Mouse (Mus musculus) G1E (cell line): ENCODE results near the gene Rcor1. TPM values are rescaled to one million over a fixed set of nuclear protein-coding genes. Genes with fewer than 3 reads are reported as not detected.

Experiments
- ATAC-seq: 2 replicates; pipeline ENCODE4 v1.8.0; 2016; ENCODE audit warnings: mild to moderate bottlenecking; ENCODE audit not compliant: insufficient number of reproducible peaks, poor library complexity, low FRiP score, severe bottlenecking; ENCODE audit errors: extremely low read depth
- DNase-seq: peaks from one replicate; pipeline ENCODE4 v3.0.0; 2012; ENCODE audit warnings: low spot score
- H3K27me3 ChIP-seq: 2 replicates; pipeline ENCODE4 v1.6.1; 2012; ENCODE audit warnings: mild to moderate bottlenecking, low read length, inconsistent platforms; ENCODE audit not compliant: insufficient read depth
- H3K36me3 ChIP-seq: replicated peaks from 2 replicates; pipeline ENCODE3; 2012; ENCODE audit warnings: mild to moderate bottlenecking, inconsistent platforms
- H3K4me1 ChIP-seq: 2 replicates; pipeline ENCODE4 v1.6.1; 2012; ENCODE audit warnings: low read depth, low read length, inconsistent platforms, mixed read lengths; ENCODE audit not compliant: insufficient read depth
- H3K4me3 ChIP-seq: 2 replicates; pipeline ENCODE4 v1.5.1; 2012; ENCODE audit warnings: low read depth, mild to moderate bottlenecking, inconsistent platforms, low read length, moderate library complexity, mixed read lengths
- H3K9me3 ChIP-seq: replicated peaks from 2 replicates; pipeline ENCODE4 v1.6.1; 2012; ENCODE audit warnings: inconsistent platforms
- CTCF ChIP-seq: IDR thresholded peaks from 2 replicates; pipeline ENCODE4 v1.5.1; 2012; ENCODE audit warnings: low read depth, low read length, inconsistent platforms, mixed read lengths
- GATA1 ChIP-seq: IDR thresholded peaks from 2 replicates; pipeline ENCODE4 v1.6.1; 2012; ENCODE audit warnings: borderline replicate concordance, low read length, inconsistent platforms, mixed read lengths
- GATA2 ChIP-seq: IDR thresholded peaks from 2 replicates; pipeline ENCODE4 v1.6.1; 2012; ENCODE audit warnings: low read depth, low read length, inconsistent platforms, borderline replicate concordance
- POLR2AphosphoS5 ChIP-seq: IDR thresholded peaks from 2 replicates; pipeline ENCODE4 v1.6.1; 2012; ENCODE audit warnings: low read depth, low read length, inconsistent platforms; ENCODE audit not compliant: insufficient replicate concordance
- TAL1 ChIP-seq: conservative IDR thresholded peaks from 2 replicates; pipeline ENCODE4 v1.6.1; 2012; ENCODE audit warnings: low read depth, low read length, inconsistent platforms, mixed read lengths
- polyA plus RNA-seq: library from polyadenylated mRNA; stranded (reverse); fragments of >175 nt; gene quantifications from 2 replicates; pipeline ENCODE4 v1.2.3, GENCODE M21; 2012
- total RNA-seq, 2 experiments: library from RNA; stranded (forward) in 1 of 2; stranded (reverse) in 1 of 2; fragments of 200-1000 nt in 1 of 2; fragments of >200 nt in 1 of 2; fragmentation: Nextera tagmentation in 1 of 2; gene quantifications; 2 replicates each; pipeline ENCODE4 v1.2.3; 2014 to 2017

Rcor1 gene
- total and polyA plus RNA-seq, 3 experiments = 84.4 to 304 (median 125) TPM

DNA sequence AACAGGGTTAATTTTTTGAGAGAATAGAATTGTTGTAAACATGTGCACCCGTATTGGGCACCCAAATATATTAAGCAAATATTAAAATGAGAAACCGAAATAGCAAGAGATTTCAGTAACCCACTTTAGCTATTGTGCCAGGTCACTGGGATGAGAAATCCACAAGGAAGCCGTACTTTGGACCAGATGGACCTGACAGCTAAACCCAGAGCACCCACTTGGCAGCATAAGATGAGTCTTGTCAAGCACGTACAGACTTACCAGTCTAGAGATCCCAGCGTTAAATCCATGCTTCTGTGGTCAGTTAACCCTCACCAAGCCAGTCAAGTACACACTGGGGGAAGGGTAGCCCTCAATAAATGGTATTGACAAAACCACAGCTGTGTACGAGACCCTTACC is 86.5 kb downstream of the Rcor1 start:
- H3K9me3 ChIP-seq = peaks cover 9% of the 10 kb centered on the region
- peaks cover 8% of the 10 kb centered on the region for H3K27me3 ChIP-seq
- no peak for DNase-seq
- H3K4me3 ChIP-seq = no peak overlapping the region
- peaks cover 24% of the 10 kb centered on the region for H3K36me3 ChIP-seq
- ATAC-seq = no peak
- H3K4me1 ChIP-seq = no peaks in the 10 kb centered on the region
- TF ChIP-seq CTCF (no peak), TAL1 (no peak), GATA1 (no peak), POLR2AphosphoS5 (no peak), GATA2 (no peak)

DNA sequence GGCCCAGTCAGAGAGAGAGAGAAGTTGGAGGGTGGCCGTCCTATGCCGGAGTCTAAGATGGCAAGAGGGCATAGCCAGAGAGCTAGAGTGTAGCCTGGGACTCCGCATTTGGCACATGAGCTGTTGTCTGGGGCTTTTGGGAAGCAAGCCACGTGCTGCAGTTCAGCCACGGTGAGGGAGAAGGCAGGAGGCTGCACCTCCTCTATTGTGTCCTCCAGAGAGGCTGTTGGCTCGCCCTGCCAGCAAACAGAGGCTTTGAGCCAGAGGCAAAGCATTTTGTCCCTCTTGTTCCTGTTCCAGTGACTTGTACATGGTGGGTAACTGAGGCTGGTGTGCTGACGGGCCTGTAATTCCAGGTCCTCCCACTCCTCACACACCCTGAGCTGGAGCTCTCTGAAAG is 95.0 kb downstream of the Rcor1 start:
- H3K36me3 ChIP-seq = no peaks in the 10 kb centered on the region
- DNase-seq = no peak
- no peak overlapping the region for H3K4me3 ChIP-seq
- TF ChIP-seq CTCF (no peak), GATA2 (no peak), GATA1 (no peak), TAL1 (no peak), POLR2AphosphoS5 (no peak)
- peaks cover 40% of the 10 kb centered on the region for H3K27me3 ChIP-seq
- peaks cover 2% of the 10 kb centered on the region; the same call in 1 of the 2 replicates for H3K4me1 ChIP-seq
- peaks cover under 1% of the 10 kb centered on the region; the same call in 1 of the 2 replicates for H3K9me3 ChIP-seq
- ATAC-seq = no peak

DNA sequence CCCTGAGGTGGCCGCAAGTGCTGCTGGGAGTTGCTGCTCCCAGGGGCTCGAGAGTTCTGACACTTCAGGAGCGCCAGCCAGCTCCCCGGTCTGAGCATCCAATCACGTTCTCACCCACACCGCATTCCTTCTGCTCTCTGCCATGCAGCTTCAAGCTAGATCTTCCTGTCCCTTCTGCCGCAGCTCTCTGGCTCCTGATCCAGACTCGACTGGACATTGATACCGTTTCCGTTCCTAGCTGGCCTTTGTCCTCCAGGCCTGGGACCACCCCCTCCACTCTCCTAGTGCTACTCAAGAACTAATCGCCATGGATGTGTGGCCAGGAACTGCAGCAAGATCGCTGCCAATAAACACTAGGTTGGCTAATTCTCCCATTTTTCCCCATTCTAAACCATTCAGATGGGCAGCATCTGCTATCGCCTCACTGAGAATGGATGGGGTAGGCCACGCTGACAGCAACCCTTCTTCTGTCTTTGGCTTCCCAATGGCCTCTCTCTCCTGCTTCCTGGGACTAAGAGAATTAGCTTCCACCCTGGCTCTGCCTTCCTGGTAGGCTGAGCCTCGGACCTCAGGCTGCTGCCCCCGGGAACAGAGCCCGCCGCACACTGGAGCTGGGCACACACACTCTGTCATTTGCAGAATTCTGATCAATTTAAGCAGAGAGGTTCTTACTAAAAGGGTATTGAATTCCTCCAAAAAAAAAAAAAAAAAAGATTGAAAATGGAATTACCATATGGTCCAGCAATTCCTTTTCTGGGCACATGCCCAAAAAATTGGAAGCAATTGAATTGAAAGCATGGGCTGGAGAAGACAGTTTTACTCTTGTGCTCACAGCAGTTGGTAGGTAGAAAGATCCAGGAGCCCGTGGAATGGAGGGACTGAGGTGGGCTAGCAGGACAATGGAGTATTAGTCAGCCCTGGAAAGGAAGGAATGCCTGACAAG is 95.9 kb downstream of the Rcor1 start:
- peaks cover 2% of the 10 kb centered on the region; the same call in 1 of the 2 replicates for H3K4me1 ChIP-seq
- no peak overlapping the region for H3K4me3 ChIP-seq
- no peaks in the 10 kb centered on the region for H3K36me3 ChIP-seq
- DNase-seq (no peak), ATAC-seq (no peak)
- TF ChIP-seq POLR2AphosphoS5 (no peak), GATA1 (no peak), TAL1 (no peak), GATA2 (no peak), CTCF (no peak)
- H3K9me3 ChIP-seq = peaks cover 5% of the 10 kb centered on the region
- peaks cover 39% of the 10 kb centered on the region for H3K27me3 ChIP-seq

DNA sequence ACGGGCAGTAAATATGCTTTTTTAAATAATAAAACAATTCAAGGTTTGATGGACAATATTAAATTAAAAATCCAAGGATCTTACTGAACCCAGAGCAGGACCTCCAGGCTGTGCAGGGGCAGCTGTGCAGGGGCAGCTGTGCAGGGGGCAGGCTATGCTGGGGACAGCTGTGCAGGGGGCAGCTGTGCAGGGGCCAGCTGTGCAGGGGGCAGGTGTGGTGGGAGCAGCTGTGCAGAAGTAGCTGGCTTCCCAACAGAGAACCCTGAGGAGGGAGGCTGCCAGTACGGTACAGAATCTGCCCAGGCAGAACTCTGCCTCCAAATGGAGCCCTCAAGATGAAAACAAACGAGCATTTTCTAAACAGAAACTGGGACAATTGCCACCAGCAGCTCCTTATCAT is 96.8 kb downstream of the Rcor1 start:
- Histone ChIP-seq H3K4me3 (no peak overlapping the region), H3K27me3 (peaks cover 37% of the 10 kb centered on the region), H3K36me3 (no peaks in the 10 kb centered on the region), H3K4me1 (peaks cover 2% of the 10 kb centered on the region; the same call in 1 of the 2 replicates), H3K9me3 (peaks cover 7% of the 10 kb centered on the region)
- DNase-seq (no peak), ATAC-seq (no peak)
- TF ChIP-seq POLR2AphosphoS5 (no peak), CTCF (no peak), GATA1 (no peak), TAL1 (no peak), GATA2 (no peak)

DNA sequence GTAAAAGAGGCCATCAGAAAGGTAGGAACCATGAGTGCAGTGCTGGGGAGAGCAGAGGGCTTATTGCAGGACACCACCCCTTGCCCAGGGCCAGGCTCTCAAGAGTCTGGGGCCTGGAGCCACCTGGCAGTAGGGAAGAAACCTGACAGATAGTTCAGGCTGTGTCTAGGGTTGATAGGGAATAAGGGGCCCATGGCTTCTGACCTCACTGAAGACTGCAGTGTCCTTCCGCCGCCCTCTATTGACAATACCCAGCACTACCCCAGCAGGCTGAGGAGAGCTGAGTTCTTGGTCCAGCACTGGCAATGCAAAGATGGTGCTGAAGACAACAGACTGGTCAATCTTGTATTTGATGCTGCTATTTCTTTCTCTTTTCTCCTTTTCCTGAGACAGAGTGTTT is 97.9 kb downstream of the Rcor1 start:
- H3K4me3 ChIP-seq = no peak overlapping the region
- ATAC-seq = no peak
- peak; percentile 4; the same call in 1 of the 2 replicates for TF ChIP-seq CTCF
- no peak for TF ChIP-seq TAL1
- no peak for TF ChIP-seq GATA1
- no peak for TF ChIP-seq GATA2
- TF ChIP-seq POLR2AphosphoS5 = no peak
- H3K4me1 ChIP-seq = peaks cover 2% of the 10 kb centered on the region; the same call in 1 of the 2 replicates
- DNase-seq = no peak
- peaks cover 7% of the 10 kb centered on the region for H3K9me3 ChIP-seq
- H3K36me3 ChIP-seq = no peaks in the 10 kb centered on the region
- peaks cover 37% of the 10 kb centered on the region for H3K27me3 ChIP-seq

DNA sequence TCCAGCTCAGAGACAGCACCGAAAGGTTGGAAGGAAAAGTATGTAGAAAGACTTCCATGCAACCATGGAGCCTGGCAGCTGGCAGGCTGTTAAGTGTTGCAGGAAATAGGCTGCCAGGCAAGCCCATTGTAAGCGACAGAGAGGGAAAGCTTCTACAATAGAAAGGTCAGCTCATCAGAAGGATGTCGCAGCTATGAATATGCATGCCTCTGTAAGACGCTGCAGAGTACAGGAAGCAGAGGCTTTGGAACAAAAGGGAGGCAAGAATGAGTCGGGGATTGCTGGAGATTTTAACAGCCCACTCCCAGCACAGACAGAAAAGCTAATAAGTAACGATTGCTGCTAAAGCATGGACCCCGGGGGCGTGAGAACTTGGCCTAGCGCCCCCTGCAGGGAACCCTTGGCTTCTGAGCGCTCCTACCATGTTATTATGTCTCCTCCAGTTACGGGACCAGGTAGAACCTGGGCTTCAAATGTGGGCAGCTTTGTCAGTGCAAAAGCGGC is 103.9 kb downstream of the Rcor1 start:
- ATAC-seq = no peak
- no peak overlapping the region for H3K4me3 ChIP-seq
- TF ChIP-seq CTCF (no peak), POLR2AphosphoS5 (no peak), TAL1 (no peak), GATA1 (no peak), GATA2 (no peak)
- H3K27me3 ChIP-seq = peaks cover 32% of the 10 kb centered on the region
- H3K9me3 ChIP-seq = peaks cover 7% of the 10 kb centered on the region
- H3K36me3 ChIP-seq = no peaks in the 10 kb centered on the region
- no peak for DNase-seq
- no peaks in the 10 kb centered on the region for H3K4me1 ChIP-seq
